Mouse (Mus musculus): Measurements from ENCODE around the gene Kl.

Kl gene

DNA sequence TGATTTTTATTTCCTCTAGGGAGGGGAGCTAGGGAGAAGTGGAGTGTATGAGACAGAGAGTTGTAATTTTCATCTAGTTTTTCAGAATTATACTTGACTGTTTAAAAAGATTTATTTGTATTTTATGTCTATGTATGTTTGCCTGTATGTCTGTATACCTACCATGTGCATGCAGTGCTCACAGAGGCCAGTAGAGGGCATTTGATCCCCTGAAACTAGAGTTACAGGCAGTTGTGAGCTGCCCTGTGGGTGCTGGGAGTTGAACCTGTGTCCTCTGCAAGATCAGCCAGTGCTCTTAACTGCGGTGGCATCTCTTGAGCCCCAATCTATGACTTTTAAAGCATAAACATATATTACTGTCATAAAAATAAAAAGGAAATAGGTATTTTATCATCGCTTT is 15.5 kb downstream of the Kl start:
- no peak for DNase-seq

DNA sequence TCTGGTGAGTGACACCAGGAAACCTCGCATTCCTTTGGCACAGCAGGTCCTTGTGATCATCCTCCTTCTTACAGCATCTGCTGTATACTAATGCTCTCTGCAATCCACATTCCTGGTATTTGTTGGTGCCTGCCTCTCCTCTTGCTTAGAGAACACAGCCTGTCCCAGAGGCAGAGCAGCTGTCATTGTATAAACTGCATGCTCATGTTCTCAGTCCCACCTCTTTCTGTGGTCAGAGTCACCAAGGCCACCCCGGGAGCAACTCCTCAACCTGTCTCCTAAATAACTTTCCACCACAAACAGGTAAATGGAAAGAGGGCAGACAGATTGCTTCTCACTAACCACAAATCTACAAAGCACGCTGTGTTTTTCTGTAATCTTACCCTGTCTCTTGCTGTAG is 18.1 kb downstream of the Kl start:
- no peak for DNase-seq

DNA sequence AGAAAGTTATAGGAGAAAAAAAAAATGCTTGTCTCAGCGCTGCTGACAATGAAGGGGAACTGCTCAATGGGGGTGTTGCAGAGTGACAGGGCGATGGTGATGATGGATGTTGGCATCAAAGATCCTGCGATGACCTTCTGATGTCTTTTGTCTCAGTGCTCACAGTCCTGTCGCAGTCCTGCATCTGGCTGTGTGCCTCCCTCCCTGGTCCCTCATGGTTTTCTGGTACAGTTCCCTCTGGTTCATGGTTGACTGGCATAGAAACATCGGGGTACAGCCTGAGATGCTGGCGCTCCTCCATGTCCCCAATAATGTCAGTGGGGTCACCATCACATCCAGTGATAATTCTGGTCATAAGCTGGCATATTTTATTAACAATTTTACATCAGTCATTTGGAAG is 18.7 kb downstream of the Kl start:
- no peak for DNase-seq

DNA sequence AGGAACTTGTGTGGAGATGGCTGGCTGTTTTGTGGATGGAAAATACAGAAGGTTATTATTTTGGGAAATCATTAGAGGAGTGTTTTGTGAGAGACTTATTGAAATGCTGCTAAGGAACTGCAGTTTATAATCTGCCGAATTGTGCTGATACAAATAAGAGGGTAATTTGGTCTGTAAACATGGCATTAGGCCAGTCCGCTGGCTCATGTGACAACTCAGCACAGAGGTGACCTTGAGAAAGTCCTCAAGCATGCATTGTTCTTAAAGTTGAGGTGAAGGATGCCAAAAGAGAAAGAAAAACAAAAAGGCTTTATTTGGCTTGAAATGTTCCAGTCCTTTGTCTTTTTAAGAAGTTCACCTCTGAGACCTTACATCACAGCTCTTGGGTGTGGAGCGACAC is 21.8 kb downstream of the Kl start:
- DNase-seq: no peak

DNA sequence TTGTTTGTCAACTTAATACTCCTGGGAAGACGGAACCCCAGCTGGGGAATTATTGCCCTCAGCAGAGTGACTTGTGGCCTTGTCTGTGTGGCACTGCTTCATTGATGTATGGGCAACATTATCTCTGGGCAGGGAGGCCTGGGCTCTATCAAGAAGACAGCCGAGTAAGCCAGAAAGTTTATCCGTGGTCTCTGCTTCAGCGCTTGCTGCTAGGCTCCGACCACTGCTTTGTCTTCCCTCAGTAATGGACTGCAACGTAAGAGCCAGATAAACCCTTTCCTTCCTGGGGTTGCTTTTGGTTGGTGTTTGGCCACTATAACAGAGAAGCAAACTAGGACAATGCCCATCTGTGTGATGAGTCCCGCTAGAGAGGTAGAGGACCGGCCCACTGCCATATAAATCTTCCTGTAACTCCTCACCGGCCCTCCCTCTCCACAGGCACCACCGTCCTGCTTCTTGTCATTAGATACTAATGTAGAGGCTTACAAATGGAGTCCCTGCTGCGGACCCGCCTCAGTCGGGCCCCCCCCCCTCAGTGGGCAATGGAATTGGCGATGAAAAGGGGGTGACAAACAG is 25.1 kb downstream of the Kl start:
- no peak for DNase-seq

DNA sequence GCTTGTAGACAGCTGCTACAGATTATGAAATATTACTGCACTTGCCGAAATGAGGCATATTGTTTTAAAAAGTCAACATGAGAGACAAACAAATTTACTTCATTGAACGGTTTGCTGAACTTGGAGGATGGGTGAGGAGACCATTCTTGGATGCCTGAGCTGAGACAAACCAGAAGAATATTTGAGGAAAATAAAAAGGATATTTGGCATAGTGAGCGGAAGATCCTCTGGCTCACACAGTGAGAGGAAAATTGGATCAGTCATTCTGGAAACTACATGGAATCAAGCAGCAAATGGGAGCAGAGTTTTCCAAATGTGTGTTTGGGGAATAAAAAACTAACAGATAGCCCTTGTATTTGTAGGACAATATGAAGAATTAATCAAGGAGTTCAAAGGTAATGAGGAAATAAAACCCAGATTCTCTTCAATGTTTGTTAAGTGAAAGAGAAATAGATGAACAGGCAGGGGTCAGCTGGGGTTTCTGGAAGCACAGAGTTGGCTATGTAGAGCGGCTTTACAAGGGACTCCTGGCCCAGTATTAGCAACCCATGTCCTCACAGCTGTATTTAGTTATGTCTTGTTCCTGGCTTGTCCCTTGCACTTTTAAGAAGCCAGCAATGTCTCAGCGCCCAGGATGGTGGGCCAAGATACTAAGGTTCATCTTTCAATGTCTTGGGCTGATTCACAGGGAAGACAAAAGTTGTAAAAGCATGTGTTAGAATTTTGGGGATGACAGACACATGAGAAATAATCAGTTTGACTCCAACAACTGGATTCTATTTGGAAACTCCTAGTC is 27.1 kb downstream of the Kl start:
- peak; percentile 12 for DNase-seq

DNA sequence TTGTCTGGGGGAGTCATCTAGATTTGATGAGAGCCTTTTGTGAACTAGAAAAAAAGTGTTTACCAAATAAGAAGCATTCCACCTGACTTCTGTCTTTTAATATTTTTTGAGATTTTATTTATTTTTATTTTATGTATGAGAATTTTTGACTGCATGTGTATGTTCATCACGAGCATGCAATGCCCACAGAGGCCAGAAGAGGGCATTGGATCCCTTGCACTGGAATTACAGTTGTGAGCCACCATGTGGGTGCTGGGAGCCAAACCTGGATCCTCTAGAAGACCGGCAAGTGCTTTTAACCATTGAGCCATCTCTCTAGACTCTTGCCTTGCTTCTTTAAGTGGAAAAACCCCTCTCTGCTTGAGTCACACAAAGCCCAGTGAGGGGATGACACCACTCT is 29.7 kb downstream of the Kl start:
- no peak for DNase-seq

DNA sequence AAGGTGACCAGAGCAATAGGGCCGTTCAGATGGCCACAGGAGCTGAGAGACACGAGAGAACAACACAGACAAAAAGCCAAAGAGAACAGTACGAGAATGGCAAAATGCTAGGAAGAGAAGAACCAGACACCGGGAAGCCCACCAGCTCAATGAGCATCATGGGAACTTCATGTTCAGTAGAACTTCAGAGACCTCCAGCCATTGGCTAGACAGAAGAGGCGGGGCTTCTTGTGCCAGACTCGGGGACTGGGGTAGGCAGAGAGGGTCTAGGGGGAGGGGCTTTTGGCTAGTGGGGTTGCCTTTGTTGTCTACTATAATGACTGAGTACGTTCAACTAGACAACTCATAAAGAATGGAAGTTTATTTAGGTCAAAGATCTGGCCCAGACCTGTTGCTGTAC is 41.7 kb downstream of the Kl start:
- no peak for DNase-seq

DNA sequence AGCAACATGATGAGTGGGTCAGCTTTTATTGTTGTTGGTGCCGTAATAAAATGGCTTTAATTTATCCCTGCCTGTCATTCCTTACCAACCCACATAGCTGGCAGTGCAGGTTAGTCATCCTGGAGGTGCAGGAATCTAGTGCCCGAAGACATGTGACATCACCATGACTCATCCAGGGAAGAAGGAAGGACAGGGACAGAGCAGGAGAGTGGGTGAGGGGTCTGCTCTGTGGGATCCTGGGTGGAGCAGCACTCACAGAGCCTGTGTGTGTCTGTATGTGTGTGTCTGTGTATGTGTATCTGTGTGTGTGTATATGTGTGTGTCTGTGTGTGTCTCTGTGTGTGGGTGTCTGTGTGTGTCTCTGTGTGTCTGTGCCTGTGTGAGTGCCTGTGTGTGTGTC is 44.2 kb downstream of the Kl start:
- no peak for DNase-seq

DNA sequence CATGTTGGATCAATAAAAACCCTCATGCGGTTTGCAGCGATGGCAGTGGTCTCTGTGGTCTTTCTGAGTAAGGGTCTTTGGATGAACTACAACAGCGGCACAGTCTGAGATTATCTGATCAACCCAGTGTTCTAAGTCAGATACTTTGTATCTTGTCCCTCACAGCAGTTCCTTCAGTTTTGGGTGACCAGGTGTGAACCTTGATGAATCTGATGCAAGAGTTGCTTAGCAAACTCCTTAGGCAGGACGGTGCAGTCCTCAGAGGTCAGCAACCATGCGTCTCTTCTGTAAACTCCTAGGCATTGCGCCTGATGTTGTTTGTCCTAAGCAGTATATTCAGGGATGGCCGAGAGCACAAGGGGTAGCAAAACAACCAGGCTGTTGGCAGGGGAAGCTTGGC is 48.7 kb downstream of the Kl start:
- no peak for DNase-seq

DNA sequence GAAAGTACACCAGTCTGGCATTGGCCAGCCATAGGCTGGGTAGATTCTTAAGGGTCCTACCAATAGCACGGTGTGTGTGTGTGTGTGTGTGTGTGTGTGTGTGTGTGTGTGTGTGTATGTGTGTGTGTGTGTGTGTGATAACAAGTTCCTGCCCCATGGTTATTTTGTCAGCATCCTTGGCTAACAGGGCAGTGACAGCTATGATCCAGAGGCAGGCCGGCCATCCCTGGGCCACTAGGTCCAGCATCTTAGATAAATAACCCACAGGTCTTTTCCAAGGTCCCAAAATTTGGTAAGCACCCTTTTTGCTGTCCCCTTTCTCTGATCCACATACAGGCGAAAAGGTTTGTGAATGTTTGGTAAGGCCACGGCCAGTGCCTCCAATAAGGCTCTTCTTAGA is 49.6 kb downstream of the Kl start:
- DNase-seq: no peak

DNA sequence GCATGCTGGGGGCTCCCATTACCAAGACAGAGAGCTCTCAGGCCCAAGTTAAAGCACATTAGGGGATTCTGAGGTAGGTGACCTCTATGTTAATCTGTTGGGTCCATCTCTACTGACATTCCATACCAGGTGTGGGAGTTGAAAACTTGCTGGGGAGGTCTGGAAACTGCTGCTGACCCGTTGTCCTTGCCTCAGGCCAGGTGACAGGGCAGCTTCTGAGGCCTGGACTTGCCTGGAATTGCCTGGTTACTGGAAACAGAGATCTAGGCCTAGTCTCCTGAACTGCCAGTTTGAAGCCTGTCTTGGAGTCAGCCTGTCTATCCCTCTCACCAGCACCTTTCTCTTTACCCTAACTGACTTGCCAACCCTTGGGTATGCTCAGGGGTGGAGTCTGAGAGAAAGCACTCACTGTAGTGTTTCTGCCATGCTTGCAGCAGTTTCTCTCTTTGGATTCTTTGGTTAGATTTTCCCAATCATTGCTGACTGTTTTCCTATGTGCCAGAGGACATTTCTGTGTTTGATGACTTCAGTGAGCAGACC is 51.9 kb downstream of the Kl start:
- DNase-seq: no peak

DNA sequence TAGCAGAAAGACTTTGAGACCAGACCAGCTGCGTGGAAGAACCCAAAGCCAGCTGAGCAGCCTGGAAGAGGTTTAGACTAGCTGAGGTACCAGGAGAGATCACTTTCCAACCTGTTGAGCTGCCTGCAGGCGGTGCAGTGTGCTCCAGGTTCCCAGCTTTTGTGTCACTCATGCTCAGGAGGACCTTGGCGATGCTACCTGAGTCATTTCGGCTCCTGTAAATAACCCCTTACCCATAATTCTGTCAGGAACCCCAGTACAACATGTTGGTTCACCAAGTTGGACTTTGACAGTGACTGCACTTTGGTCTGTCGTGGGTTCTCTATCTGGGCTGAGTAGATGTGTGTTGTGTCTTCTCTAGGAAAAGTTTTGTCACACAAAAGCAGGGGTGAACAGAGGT is 66.0 kb downstream of the Kl start:
- no peak for DNase-seq

DNA sequence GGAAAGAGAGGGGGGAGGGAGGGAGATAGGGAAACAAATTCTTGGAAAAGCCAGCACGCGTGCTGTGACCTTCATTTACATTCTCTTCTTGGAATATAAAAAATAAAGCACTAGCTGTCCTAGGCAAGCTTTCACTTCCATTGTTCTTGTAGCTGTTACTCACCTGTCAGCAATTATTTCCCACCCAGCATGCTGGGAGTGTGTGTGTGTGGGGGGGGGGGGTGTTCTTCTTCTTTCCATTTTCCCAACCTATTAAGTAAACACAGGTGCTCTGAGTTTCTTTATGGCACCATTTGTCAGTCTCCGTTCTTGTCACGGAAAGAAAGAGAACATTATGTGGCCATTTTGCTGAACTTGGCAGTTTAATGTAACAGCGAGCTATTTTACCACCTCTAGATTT is 66.6 kb downstream of the Kl start:
- no peak for DNase-seq

DNA sequence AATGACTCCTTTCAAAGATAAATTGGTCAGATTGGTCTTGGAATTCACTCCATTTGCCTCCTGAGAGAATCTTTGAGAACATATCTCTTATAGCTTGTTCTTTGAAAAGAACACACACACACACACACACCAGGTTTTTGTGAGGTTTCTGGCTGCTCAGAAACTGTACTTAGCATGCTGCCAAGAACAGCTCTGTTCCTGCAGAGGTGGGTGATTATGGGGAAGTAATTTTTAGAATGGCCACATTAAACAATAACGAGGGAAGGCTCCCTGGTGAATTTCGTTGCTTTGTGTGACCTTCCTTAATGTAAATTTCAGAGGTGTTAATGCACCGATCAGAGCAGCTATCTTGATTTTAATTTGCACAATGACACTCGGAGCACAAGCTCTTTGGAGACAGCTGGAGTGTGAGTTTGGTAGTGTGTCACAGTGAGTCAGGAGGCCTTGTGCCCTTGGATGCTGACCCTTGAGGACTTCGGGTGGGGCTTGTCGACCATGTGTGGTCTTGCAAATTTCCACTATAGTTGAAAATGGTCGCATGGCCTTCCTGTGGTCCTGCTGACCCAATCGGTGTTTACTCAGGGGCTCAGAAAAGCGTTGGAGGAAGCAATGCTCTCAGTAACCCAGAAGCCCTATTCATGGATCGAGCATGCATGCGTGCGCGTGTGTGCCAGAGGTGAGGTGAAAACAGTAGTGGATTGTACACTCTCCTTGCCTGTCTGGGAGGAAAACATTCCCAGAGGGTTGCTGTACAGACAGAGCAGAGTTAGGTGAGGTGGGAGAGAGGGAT is 67.8 kb downstream of the Kl start:
- DNase-seq: no peak

DNA sequence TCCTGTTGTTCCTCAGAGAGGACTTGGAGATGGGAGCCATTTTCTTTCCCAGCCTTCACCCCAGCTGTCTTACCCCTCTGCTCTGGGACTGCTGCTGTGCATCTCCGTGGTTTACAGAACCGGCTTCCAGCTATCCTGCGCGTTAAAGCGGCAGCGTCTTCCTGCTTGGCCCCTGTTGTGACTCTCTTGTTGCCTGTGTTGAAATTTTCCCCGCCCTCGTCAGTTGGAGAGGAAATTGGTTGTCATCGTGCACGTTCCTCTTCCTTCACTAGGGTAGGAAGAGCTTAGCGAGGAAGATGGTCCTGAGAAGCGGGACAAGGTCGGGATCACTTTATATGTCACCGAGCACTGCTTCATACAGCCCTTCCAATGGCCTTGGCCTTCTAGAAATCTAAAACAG is 68.4 kb downstream of the Kl start:
- DNase-seq: peak; percentile 16

DNA sequence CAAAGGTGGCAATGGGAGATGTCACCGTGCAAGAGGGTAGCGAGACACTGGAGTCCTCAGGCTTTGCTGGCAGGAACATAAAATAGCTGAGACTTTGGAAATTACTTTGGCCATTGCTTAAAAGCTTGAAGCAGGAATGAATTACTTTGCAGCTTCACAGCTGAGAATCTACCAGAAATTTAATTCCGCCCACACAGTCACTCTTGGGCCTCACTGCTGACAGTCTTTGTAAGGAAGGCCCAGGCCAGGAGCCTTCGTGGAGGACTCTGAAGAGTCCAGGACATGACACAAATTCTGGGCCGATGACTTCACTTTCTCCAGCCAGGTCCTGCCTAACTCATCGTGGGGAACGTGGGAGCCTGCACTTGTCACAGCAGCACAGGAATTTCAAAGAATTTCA is 69.6 kb downstream of the Kl start:
- DNase-seq: no peak

DNA sequence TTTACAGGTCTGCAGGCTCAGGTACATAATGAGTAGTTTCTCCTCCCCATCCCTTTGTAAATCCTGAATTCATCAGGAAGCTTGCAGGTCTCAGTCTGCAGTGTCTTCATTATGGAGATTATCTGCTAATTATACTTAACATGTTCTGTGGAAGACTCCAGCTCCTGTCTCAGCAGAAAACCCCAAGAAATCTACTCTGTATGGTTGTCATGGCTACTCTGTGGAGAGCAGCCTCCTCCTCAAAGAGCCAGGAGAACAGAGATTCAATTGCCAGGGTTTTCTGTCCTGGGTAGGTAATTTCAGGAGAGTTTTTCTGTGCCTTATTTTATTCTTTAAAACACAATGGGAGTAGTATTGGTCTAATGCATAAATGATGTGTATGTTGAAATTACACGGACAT is 70.5 kb downstream of the Kl start:
- DNase-seq: no peak

DNA sequence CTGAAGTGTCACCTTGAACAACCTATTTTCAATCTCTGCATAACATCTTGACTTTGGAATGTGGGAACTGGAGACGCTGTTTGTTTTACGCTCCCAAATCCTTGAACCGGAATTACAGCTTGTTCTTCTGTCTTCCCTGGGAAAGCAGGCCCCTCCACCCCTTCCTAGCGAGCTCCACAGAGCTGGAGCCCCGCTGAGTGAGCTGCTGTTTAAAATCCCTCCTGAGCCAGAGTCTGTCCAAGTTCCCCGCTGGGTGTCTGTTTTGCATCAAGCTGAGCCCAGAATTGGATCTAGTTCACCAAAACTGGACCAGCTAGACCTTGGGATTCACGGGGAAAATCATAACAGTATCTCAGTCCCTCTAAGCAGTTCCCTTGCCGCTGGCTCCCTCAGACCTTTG is 71.1 kb downstream of the Kl start:
- DNase-seq: peak; percentile 27

DNA sequence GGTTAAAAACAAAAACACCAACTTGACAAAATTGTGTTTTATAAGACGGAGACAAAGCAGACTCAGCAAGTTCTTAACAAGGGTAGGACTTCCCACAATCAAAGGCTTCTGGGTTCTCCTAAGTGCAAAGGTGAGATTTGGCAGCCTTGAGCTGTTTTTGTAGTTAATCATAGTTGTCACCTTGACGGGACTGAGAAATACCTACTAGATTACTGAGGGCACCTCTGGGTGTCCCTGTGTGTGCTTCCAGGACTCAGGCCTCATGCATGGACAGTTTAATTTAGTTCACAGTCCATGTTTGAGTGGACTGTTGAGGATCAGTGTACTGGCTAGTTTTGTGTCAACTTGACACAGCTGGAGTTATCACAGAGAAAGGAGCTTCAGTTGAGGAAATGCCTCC is 72.1 kb downstream of the Kl start:
- no peak for DNase-seq

DNA sequence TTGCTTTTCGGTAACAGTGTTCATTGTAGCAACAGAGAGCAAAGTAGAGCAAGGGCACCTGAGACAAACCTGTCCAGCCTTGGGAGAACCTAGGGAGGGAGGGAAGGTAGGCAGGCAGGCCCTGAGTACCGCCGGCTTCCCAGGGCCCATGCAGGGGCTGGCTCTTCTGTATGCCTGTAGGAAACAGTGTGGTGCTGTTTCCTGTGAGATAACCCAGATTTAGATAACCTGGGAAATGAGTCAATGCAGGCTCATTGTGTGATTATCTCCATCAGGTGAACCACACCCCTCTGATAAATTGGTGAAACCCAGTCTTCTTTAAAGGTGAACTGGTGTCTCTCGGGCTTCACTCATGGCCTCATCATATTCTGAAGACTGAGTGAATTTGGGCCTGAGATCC is 73.7 kb downstream of the Kl start:
- DNase-seq: no peak

DNA sequence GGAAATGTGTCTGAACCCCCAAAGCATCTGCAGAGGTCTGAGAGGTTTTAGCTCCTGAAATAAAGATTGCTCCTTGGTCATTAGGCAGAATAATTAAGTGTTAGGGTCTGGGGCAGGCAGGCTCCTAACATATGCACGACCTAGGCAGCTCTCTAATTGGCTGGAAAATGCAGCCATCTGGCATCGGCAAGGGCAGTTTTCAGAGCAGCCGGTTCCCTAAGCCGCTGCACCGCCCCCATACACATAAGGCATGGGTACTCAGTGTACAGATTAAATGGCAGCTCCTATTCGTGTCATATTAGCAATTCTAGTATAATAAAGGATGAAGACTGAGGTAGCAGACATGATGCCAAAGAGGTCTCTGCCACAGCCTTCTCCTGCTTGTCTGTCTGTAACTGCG is 74.8 kb downstream of the Kl start:
- no peak for DNase-seq

DNA sequence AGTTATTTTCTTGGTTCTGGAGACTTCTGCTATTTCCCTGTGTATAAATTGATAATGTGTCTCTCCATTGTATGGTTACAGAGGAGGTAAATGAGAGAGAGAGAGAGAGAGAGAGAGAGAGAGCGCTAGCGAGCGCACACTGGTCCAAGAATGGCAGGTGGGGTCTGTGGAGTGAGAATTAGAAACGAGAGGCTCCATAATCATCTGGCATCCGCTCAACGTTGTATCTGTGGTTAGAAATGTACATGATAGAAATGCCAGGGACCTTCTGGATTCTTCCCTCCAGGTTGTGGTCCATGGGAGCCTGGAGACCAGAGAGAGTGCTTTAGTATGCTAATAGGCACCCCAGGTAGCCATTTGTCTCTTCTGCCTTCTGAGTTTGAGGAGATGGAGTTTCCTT is 76.5 kb downstream of the Kl start:
- no peak for DNase-seq

Measured in lung, postnatal 14 days (tissue).